Mouse (Mus musculus): Measurements from ENCODE around the gene Slc16a11.

DNA sequence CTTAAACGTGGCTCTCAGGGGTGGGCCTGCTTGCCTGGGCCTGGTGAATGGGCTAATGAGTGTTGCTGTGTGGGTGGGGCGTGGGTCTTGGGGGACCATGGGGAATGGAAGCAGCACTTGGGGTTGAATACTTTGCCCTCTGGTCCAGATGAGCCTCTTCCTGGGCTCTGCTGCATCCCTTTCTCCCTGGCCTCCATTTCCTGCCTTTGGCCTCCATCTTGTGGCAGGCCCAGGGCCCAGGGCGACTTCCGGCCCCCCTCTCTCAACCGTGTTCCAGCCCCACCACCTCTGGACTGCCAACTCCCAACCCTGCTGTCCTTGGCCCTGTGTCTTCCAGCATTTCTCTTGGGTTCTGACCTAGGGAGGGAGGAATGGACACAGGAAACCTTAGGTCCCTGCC is 21.5 kb downstream of the Slc16a11 start:
- TF ChIP-seq CTCF (IDR thresholded peaks at IDR 0.05; ENCODE audit: control insufficient read depth, insufficient read depth, insufficient read length) = no peak
- no peak for TF ChIP-seq MYOG (IDR thresholded peaks at IDR 0.05; ENCODE audit: control insufficient read depth, extremely low read depth, insufficient read length)
- no peak for TF ChIP-seq MAX (IDR thresholded peaks at IDR 0.05)
- TF ChIP-seq MYOD1 (IDR thresholded peaks at IDR 0.05; ENCODE audit: control insufficient read depth, insufficient read length, low read depth) = no peak
- no peak for TF ChIP-seq USF1 (IDR thresholded peaks at IDR 0.05; ENCODE audit: low read depth)
- TF ChIP-seq CEBPB (IDR thresholded peaks at IDR 0.05; ENCODE audit: low read depth) = no peak
- no peak for TF ChIP-seq FOSL1 (IDR thresholded peaks at IDR 0.05; ENCODE audit: insufficient read depth, low read length, poor library complexity, severe bottlenecking)
